Mouse (Mus musculus) heart, postnatal 14 days (tissue): ENCODE results near the gene Slain2. TPM values are rescaled to one million over a fixed set of nuclear protein-coding genes. Genes with fewer than 3 reads are reported as not detected.
"Not testable (repeated sequence)": the region's sequence is repeated elsewhere in the genome, so short reads cannot be mapped to it uniquely, and the experiment has no call there.

Experiments
- DNase-seq, 2 experiments: peaks; one replicate each; pipeline ENCODE4 v3.0.0; 2021 to 2022
- intact Hi-C: fragments of 180-260 bp; cut with DNase I; formaldehyde crosslinking; loops from one replicate; pipeline ENCODE4 v1.15.1; 2025
- total RNA-seq, 2 experiments: library from RNA; stranded (reverse); gene quantifications; 2 replicates each; pipeline ENCODE4 v1.2.3; 2021

Gene Slain2
- total RNA-seq, 2 experiments from 2014 or later: 109 to 122 TPM

DNA sequence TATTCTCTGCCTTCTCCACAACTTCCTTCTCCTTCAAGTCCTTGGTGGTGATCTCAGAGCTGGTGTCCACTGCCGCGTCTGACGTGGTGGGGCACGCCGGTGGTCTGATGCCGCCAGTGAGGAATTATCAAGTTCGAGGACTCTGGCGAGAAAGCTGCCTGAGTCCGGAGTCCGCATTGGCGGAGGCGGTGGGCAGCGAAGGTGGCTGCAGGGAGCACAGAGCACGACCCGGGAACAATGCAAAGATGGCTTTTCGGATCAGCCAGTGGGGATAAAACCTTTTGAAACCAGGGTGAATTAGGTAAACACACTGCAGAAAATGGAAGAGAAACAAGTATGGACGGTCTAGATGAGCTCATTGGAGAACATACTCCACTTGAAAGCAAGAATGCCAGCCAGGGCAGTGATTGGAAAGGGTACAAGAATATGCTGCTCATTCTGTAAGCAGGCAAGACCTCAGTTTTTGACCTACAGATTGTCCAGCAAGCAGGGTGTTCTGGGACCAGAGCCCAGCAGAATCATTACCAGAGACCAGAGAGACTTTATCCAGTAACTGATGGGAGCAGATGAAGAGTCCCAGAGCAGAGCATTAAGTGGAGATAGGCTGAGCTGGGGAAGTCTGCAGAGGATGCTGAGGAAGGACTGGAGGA lies 19.0 kb downstream of the Slain2 start:
- intact Hi-C loops: no loop called here
- no peak for DNase-seq

DNA sequence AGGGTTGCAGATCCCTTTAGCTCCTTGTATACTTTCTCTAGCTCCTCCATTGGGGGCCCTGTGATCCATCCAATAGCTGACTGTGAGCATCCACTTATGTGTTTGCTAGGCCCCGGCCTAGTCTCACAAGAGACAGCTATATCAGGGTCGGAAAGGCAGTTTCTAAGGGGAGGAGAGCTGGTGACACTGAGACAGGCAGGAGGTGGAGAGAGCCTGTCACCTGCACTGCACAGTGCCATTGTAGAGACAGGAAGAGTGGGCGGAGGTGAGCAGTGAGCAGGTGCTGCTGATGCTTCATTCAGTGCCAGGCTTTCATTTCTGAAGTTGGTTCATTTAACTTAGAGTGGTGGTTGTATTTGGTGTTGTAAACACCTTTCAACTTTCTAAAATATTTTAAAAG lies 24.3 kb downstream of the Slain2 start:
- intact Hi-C loops, DNase-seq: not testable (repeated sequence)

GRCm38 (mm10) chr5:72939311-72939710 lies 25.2 kb downstream of the Slain2 start:
- intact Hi-C loops: no loop called here
- DNase-seq: no peak

- intact Hi-C loops: no loop called here
- no peak for DNase-seq
Measured at GRCm38 (mm10) chr5:72940906-72941432, 26.9 kb downstream of the Slain2 start.

DNA sequence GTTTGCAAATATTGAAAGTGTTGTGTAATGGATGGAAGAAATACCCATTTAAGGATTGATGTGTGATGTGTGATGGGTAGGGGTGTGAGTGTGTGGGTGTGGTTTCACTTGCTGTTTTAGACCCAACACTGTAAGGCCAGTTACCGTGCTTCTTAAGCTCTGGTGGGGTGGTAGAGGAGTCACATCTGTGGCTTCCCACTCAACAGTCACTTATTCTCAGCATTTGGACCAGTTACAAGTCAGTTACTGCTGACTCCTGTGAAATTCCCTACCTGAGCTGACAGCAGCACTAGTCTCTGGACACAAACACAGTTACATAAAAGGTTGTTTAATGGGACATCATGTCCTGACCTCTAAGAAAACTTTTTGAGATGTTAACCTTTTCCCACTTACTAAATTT lies 34.0 kb downstream of the Slain2 start:
- intact Hi-C loops: no loop called here
- DNase-seq: no peak

GRCm38 (mm10) chr5:72950252-72950651 lies 36.1 kb downstream of the Slain2 start:
- DNase-seq: no peak
- intact Hi-C loops: no loop called here

DNA sequence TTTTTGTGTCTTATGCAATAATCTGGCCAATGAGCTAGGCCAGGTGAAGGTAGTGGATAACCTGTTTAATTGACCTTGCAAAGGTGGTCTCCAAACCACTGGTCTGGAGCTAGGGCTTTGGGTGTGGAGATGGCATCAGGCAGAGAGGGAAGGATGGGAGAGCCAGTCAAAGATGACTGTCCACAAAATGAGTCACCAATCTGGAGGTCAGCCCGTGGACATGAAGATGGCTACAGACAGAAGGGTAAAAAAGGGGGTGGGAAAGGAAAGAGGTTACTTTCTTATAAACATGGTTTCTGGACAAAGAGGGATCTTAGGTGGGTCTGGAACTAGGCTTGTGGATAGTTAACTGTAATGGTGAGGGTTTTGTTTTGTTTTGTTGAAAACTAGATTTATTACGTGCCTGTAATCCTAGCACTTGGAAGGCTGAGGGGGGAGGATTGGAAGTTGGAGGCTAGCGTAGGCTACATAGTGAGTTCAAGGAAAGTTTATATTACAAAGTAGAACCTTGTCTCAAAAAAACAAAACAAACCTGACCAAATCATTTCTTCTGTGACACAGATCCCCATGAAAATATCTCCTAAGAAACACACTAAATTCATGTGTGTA lies 40.0 kb downstream of the Slain2 start:
- intact Hi-C loops: no loop called here
- DNase-seq: no peak

GRCm38 (mm10) chr5:72957281-72957680 lies 43.2 kb downstream of the Slain2 start:
- no peak for DNase-seq
- intact Hi-C loops: no loop called here

DNA sequence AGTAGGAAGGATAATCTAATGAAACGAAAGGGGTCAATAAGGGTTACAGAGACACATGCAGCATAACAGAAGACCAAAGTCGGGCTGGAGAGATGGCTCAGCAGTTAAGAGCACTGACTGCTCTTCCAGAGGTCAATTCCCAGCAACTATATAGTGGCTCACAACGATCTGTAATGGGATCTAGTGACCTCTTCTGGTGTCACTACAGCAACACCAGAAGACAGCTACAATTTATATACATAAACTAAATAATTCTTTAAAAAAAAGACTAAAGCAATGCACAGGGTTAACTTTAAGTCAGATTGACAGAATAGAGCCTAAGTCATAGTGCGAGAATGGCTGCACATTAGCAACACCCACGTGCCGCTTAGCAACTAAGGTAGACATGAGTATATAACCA lies 46.0 kb downstream of the Slain2 start:
- intact Hi-C loops: no loop called here
- DNase-seq: no peak

- intact Hi-C loops: no loop called here
- DNase-seq: no peak
Measured at GRCm38 (mm10) chr5:72965706-72966105, 51.6 kb downstream of the Slain2 start.

DNA sequence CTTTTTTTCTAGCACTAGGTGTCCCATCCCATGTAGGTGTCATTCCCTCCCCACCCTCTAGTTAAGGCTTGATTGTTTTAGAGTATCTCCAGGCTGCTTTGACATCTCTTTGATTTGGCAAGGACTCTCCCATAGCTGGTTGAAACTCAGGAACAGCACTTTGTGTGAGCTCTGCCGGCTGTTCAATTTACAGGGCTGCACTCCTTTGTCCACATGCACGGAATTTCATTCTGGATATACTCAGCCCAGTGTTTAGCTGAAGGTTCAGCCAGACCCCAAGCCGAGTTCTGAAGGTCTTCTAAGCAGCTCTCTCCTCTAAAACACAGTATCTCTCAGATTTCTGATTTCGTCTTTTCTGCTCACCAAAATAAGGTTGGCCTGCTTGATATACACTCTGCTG lies 58.3 kb downstream of the Slain2 start:
- intact Hi-C loops: no loop called here
- DNase-seq: no peak

DNA sequence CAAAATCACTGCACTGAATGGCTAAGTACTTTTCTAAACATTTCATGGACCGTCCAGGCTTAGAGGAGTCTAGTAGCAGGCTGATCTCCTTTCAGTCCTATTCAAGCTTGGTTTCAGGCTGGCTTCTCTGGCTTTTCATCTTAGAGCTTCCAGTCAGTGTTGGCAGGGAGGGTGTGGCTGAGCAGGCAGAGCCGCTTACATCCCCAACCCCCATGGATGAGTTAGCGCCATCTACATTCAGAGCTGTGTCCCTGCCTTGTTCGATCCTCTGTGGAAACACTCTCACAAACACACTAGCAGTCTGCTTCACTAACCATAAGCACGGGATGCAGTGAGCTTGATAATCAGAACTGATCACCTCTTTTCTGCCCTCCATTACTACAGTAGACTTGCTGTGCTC lies 58.8 kb downstream of the Slain2 start:
- no peak for DNase-seq
- intact Hi-C loops: no loop called here

DNA sequence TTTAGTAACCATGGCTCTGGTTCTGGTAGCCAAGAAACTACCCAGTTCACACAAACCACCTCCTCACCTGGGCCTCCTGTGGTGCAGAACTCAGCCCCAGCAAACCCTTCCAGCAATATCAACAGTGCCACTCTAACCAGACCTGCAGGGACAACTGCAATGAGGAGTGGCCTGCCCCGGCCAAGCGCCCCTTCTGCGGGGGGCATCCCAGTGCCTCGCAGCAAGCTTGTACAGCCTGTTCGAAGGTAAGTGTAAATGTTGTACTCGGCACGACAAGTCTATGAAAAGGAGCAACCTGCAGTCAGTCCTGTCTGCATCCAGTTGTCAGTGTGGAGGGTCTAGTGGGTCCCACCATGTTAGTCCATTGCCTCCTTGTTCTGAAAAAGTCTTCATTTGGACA lies 60.5 kb downstream of the Slain2 start, which contains the start of gene Gm10135:
Gene Gm10135, minus strand, starts transcription at position 101 of the 400 bp plus-strand sequence.
- no peak for DNase-seq
- intact Hi-C loops: no loop called here

- no peak for DNase-seq
- intact Hi-C loops: no loop called here
Measured at GRCm38 (mm10) chr5:72975996-72976395, 61.9 kb downstream of the Slain2 start.

DNA sequence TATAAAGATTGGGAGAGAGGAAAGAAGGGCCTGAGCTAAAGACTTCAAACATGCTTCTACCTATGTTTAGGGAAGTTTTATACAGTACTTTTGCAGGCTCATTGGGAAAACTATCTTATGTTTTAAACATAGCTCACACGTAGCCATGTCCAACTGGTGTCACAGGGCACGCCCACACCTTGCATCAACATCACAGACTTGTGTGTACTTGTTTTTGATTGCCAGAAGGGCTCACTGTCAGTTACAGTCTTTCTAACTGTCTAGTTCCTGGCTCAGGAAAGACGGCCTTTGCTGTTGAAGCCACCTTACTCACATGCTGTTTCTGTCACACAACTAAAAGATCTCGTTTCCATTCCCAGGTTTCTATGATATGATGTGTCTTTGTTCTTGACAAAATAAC lies 62.4 kb downstream of the Slain2 start:
- intact Hi-C loops: no loop called here
- no peak for DNase-seq

DNA sequence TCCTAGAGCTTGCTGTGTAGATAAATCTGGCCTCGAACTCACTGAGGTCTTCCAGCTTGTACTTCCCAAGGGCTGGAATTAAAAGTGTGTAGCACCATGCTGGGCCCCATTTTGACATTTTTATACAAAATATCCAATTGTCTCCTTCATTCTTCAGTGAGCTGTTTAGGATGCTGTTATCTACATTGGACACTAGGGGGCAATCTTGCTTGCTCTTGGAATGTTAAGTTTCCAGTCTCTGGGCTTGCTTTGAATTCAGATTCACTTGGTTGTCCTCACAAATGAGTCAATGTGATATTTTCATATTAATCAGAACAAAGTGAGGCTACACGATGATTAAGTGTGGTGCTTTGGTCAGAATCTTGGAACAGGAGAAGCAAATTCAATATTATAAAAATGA lies 70.0 kb downstream of the Slain2 start:
- DNase-seq: peak in 1 of 2 experiments; percentile 32
- intact Hi-C loops: no loop called here

GRCm38 (mm10) chr5:72987786-72988185 lies 73.7 kb downstream of the Slain2 start:
- intact Hi-C loops: no loop called here
- DNase-seq: no peak

DNA sequence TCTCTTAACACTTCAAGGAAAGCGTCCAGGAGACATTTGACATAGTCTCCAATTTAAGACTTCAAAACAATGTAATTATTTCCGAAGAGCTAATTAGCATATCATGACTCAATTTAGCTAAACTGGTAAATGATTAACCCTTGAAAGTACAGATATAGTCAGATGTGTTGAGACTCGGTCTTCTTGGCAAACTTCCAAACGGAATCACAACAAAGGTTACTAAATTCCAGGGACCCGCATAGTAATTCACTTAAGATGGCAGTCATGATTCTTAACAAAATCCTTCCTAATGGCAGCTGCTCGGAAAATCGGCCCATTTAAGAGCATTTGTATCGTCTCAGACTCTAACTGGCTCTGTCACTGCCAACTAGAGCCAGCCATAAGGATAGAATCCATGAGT lies 75.7 kb downstream of the Slain2 start:
- DNase-seq: no peak
- intact Hi-C loops: no loop called here

DNA sequence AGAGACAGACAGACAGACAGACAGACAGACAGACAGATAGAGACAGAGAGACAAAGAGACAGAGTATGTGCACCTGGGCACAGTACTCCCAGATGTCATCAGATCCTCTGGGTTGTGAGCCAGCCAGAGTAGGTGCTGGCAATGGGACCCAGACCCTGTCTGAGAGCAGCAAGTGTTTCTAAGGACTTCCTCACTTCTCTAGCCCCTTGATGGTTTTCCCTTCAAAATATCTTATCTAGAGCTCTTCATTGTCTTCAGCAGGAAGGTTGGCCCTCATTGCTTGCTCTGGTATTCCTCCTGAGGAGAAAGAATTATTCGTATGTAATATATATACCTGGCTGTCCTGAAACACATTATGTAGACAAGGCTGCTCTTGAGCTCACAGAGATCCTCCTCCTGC lies 78.4 kb downstream of the Slain2 start:
- intact Hi-C loops: no loop called here
- no peak for DNase-seq

GRCm38 (mm10) chr5:72994424-72994823 lies 80.3 kb downstream of the Slain2 start:
- intact Hi-C loops: no loop called here
- DNase-seq: no peak

GRCm38 (mm10) chr5:72994928-72995327 lies 80.8 kb downstream of the Slain2 start:
- intact Hi-C loops: loop anchor here (5.0 kb wide), 1 partner anchor 398 kb away; no protein-coding TSS in a partner anchor
- DNase-seq: no peak

DNA sequence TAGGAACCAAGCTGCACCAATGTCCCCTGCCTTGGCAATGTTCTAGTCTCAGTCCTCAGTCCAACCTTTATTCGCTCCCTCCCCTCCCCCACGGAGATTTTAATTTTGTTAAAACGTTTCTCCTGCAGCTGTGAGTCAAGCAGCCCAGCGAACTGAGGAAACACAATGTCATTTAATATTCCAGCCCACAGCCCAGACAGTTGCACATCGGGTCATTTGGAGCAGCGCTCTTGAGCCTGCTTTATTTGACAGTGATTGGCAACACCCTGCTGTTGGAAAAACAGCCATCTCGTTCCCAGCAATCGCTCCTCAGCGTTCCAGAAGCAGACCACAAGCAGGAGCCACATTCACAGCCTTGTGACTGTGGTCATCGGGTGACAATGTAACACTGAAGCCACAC lies 81.3 kb downstream of the Slain2 start:
- intact Hi-C loops: loop anchor here (5.0 kb wide), 1 partner anchor 398 kb away; no protein-coding TSS in a partner anchor
- DNase-seq: no peak
